Mouse (Mus musculus): ENCODE measurements around the gene Htatip2. TPM values are rescaled to one million over a fixed set of nuclear protein-coding genes. Genes with fewer than 3 reads are reported as not detected.

Gene Htatip2
- polyA plus RNA-seq, 1 experiment from 2014 or later: 33.3 TPM

GRCm38 (mm10) chr7:49786618-49787382 is 27.9 kb downstream of the Htatip2 start:
- ATAC-seq (ENCODE audit: insufficient read depth): no peak
- Histone ChIP-seq H3K4me1 (replicated peaks) (no peaks in the 10 kb centered on the region), H3K9ac (no peak overlapping the region), H3K4me3 (replicated peaks) (no peak overlapping the region), H3K4me2 (no peak overlapping the region), H3K36me3 (replicated peaks) (peaks cover 81% of the 10 kb centered on the region), H3K27me3 (no peaks in the 10 kb centered on the region), H3K27ac (replicated peaks) (no peak overlapping the region), H3K9me3 (replicated peaks) (no peaks in the 10 kb centered on the region)
- whole genome bisulfite sequencing (ENCODE audit: insufficient replicate concordance): 57% methylated on average over 12 of the region's 12 CpGs

- no peak for ATAC-seq (ENCODE audit: insufficient read depth)
- H3K4me3 ChIP-seq (replicated peaks): no peak overlapping the region
- peaks cover 79% of the 10 kb centered on the region for H3K36me3 ChIP-seq (replicated peaks)
- H3K27ac ChIP-seq (replicated peaks): no peak overlapping the region
- H3K4me1 ChIP-seq (replicated peaks): no peaks in the 10 kb centered on the region
- 92% methylated on average over 3 of the region's 3 CpGs for WGBS (ENCODE audit: insufficient replicate concordance)
- H3K9me3 ChIP-seq (replicated peaks): no peaks in the 10 kb centered on the region
- no peak overlapping the region for H3K9ac ChIP-seq
- H3K27me3 ChIP-seq: no peaks in the 10 kb centered on the region
- no peak overlapping the region for H3K4me2 ChIP-seq
Observed at GRCm38 (mm10) chr7:49787383-49787645, 28.4 kb downstream of the Htatip2 start.

DNA sequence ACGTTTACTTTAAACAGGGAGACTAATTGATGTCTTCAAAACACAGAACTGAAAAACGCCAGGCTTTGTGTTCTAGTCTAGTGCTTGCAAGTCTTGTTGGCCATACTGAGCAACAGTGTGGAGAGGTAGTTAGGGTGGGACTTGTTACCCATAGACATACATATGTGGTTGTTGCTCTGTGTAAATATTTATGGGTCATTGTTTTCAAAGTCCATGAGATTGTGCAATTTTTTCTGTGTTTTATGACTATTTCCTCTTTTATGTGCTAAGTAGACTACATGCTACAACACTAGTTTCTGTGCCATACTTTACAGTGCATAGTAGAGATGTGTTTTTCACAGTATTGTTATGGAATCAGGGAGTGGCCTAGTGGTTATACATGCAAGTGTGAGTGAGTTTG is 35.4 kb downstream of the Htatip2 start:
- H3K36me3 ChIP-seq (replicated peaks): peaks cover 72% of the 10 kb centered on the region
- no peaks in the 10 kb centered on the region for H3K9me3 ChIP-seq (replicated peaks)
- H3K4me2 ChIP-seq: no peak overlapping the region
- no peak overlapping the region for H3K4me3 ChIP-seq (replicated peaks)
- no peak for ATAC-seq (ENCODE audit: insufficient read depth)
- no peaks in the 10 kb centered on the region for H3K4me1 ChIP-seq (replicated peaks)
- no peak overlapping the region for H3K27ac ChIP-seq (replicated peaks)
- H3K27me3 ChIP-seq: no peaks in the 10 kb centered on the region
- H3K9ac ChIP-seq: no peak overlapping the region
- WGBS (ENCODE audit: insufficient replicate concordance): 69% methylated on average over 2 of the region's 2 CpGs

GRCm38 (mm10) chr7:49797171-49797570 is 38.3 kb downstream of the Htatip2 start:
- Histone ChIP-seq H3K9me3 (replicated peaks) (no peaks in the 10 kb centered on the region), H3K27me3 (no peaks in the 10 kb centered on the region), H3K4me2 (no peak overlapping the region), H3K4me3 (replicated peaks) (no peak overlapping the region), H3K9ac (no peak overlapping the region), H3K36me3 (replicated peaks) (peaks cover 63% of the 10 kb centered on the region), H3K4me1 (replicated peaks) (no peaks in the 10 kb centered on the region), H3K27ac (replicated peaks) (no peak overlapping the region)
- no peak for ATAC-seq (ENCODE audit: insufficient read depth)
- WGBS (ENCODE audit: insufficient replicate concordance): 48% methylated on average over 1 of the region's 1 CpGs

GRCm38 (mm10) chr7:49803511-49803910 is 44.6 kb downstream of the Htatip2 start:
- WGBS (ENCODE audit: insufficient replicate concordance): 76% methylated on average over 6 of the region's 6 CpGs
- Histone ChIP-seq H3K27me3 (no peaks in the 10 kb centered on the region), H3K4me1 (replicated peaks) (peaks cover 16% of the 10 kb centered on the region), H3K4me2 (no peak overlapping the region), H3K36me3 (replicated peaks) (peaks cover 43% of the 10 kb centered on the region), H3K9ac (no peak overlapping the region), H3K27ac (replicated peaks) (no peak overlapping the region), H3K9me3 (replicated peaks) (no peaks in the 10 kb centered on the region), H3K4me3 (replicated peaks) (no peak overlapping the region)
- ATAC-seq (ENCODE audit: insufficient read depth): no peak

DNA sequence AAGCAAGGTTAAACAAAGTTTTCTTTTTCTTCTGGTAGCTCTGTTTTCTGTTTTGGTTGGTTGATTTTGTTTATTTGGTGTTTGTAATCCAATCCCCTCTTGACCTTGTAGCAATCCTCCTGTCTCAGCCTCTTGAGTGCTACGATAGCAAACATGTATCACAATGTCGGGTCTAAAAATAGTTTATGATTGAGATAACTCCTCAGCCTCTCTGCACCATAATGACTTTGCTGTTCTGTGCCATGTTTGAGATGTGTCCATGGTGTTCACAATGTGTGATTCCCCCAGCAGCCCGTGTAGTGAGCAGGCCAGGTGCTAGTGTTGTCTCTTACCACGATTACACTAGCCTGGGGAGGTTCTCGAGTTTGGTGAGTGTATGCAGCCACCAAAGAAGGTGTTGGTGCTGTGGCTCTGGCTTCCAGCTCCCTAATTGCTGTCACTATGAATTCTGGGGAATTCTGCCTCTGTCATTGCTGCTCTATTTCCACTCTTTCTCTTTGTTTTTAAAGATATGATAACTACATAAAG is 45.8 kb downstream of the Htatip2 start:
- Histone ChIP-seq H3K27me3 (no peaks in the 10 kb centered on the region), H3K36me3 (replicated peaks) (peaks cover 42% of the 10 kb centered on the region), H3K4me2 (no peak overlapping the region)

DNA sequence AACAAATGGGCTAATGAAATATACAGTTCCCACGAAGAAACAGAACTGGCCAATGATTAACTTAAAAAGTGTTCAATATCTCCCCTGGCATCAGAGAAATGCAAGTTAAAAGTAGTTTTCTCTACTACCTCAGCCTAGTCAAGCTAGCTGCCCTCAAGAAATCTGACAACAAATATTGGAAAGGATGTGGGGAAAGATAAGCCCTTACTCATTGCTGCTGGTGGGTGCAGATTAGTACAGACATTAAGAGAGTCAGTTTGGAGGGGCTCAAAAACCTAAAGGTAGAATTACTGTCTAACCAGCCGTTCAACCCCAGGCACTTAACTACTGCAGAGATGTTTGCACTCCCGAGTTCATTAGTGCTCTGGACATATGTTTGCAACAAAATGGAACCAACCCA is 46.7 kb downstream of the Htatip2 start:
- ATAC-seq (ENCODE audit: insufficient read depth): peak; percentile 28; the same call in 1 of the 2 replicates
- H3K9me3 ChIP-seq (replicated peaks): no peaks in the 10 kb centered on the region
- no peak overlapping the region for H3K4me3 ChIP-seq (replicated peaks)
- H3K36me3 ChIP-seq (replicated peaks): peaks cover 38% of the 10 kb centered on the region
- H3K4me2 ChIP-seq: no peak overlapping the region
- H3K4me1 ChIP-seq (replicated peaks): peaks cover 16% of the 10 kb centered on the region
- no peak overlapping the region for H3K9ac ChIP-seq
- WGBS (ENCODE audit: insufficient replicate concordance): 17% methylated on average over 3 of the region's 3 CpGs
- no peaks in the 10 kb centered on the region for H3K27me3 ChIP-seq
- no peak overlapping the region for H3K27ac ChIP-seq (replicated peaks)

More for the DNA sequence above, 45.8 kb downstream of the Htatip2 start:
- no peak overlapping the region for H3K9ac ChIP-seq
- H3K4me3 ChIP-seq (replicated peaks): no peak overlapping the region
- no peak overlapping the region for H3K27ac ChIP-seq (replicated peaks)
- peaks cover 16% of the 10 kb centered on the region for H3K4me1 ChIP-seq (replicated peaks)
- 35% methylated on average over 5 of the region's 5 CpGs for WGBS (ENCODE audit: insufficient replicate concordance)
- no peaks in the 10 kb centered on the region for H3K9me3 ChIP-seq (replicated peaks)
- ATAC-seq (ENCODE audit: insufficient read depth): no peak

DNA sequence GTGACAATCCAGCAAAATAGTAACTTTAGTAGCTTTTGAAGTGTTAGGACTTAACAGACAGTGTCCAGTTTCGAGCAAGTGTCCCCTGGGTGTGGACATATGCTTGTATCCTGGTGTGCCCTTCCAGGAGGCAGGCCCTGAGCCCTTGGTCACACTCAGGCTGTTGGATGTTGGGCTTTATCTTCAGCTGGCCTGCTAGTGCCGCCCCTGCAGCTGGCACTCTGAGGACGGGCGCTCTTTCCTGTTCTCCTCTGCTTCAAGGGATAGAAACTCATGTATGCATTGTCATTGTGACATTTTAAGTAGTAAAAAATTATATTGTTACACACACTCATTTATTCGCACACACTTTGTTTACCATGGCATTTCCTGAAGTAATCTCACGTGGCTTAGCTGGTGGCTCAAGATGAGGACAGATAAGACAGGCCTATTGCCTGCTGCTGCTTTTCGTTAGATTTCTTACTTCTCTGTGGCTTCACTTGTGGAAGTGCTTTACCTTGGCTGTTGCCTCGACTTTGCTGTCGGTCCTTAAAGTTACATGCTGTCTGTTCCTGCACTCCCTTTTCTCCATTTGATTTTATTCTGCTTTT is 48.3 kb downstream of the Htatip2 start:
- no peak; the same call in 1 of the 2 replicates for ATAC-seq (ENCODE audit: insufficient read depth)
- 34% methylated on average over 9 of the region's 9 CpGs for WGBS (ENCODE audit: insufficient replicate concordance)
- Histone ChIP-seq H3K27me3 (no peaks in the 10 kb centered on the region), H3K4me2 (no peak overlapping the region), H3K4me3 (replicated peaks) (no peak overlapping the region), H3K36me3 (replicated peaks) (peaks cover 32% of the 10 kb centered on the region), H3K27ac (replicated peaks) (no peak overlapping the region), H3K9me3 (replicated peaks) (no peaks in the 10 kb centered on the region), H3K9ac (no peak overlapping the region), H3K4me1 (replicated peaks) (peaks cover 16% of the 10 kb centered on the region)

GRCm38 (mm10) chr7:49807846-49808622 is 49.1 kb downstream of the Htatip2 start:
- H3K9me3 ChIP-seq (replicated peaks): no peaks in the 10 kb centered on the region
- no peaks in the 10 kb centered on the region for H3K27me3 ChIP-seq
- peaks cover 26% of the 10 kb centered on the region for H3K36me3 ChIP-seq (replicated peaks)
- H3K9ac ChIP-seq: no peak overlapping the region
- no peak overlapping the region for H3K4me3 ChIP-seq (replicated peaks)
- 83% methylated on average over 17 of the region's 17 CpGs for WGBS (ENCODE audit: insufficient replicate concordance)
- H3K4me1 ChIP-seq (replicated peaks): peaks cover 16% of the 10 kb centered on the region
- no peak for ATAC-seq (ENCODE audit: insufficient read depth)
- no peak overlapping the region for H3K4me2 ChIP-seq
- no peak overlapping the region for H3K27ac ChIP-seq (replicated peaks)

GRCm38 (mm10) chr7:49809100-49809499 is 50.2 kb downstream of the Htatip2 start:
- Histone ChIP-seq H3K9ac (no peak overlapping the region), H3K9me3 (replicated peaks) (no peaks in the 10 kb centered on the region), H3K36me3 (replicated peaks) (peaks cover 21% of the 10 kb centered on the region), H3K4me1 (replicated peaks) (peaks cover 16% of the 10 kb centered on the region), H3K27me3 (no peaks in the 10 kb centered on the region), H3K4me2 (no peak overlapping the region), H3K27ac (replicated peaks) (no peak overlapping the region), H3K4me3 (replicated peaks) (no peak overlapping the region)
- WGBS (ENCODE audit: insufficient replicate concordance): 80% methylated on average over 6 of the region's 6 CpGs
- no peak for ATAC-seq (ENCODE audit: insufficient read depth)

DNA sequence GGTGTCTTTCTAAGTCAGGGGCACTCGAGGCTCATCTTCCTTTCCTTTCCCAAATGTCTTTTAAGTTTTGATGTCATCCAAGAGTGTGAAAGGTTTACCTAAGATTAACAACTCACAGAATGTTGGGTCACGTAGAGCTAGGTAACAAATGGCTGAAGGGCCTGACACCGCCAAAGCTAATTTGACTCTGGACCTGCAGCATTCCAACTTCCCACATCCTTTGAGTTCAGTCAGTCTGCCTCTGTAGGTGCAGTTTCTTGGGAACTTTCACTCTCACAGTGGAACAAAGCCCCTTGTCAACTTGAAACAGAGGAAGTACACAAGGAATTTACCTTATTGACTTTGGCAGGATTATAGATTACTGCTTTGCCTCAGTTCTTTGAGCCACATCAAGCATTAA is 50.6 kb downstream of the Htatip2 start:
- 69% methylated on average over 3 of the region's 3 CpGs for WGBS (ENCODE audit: insufficient replicate concordance)
- Histone ChIP-seq H3K27me3 (no peaks in the 10 kb centered on the region), H3K9me3 (replicated peaks) (no peaks in the 10 kb centered on the region)

More for the DNA sequence above, 50.6 kb downstream of the Htatip2 start:
- H3K27ac ChIP-seq (replicated peaks): no peak overlapping the region
- no peak overlapping the region for H3K4me3 ChIP-seq (replicated peaks)
- H3K9ac ChIP-seq: no peak overlapping the region
- H3K4me1 ChIP-seq (replicated peaks): peaks cover 16% of the 10 kb centered on the region
- no peak overlapping the region for H3K4me2 ChIP-seq
- no peak for ATAC-seq (ENCODE audit: insufficient read depth)
- H3K36me3 ChIP-seq (replicated peaks): peaks cover 21% of the 10 kb centered on the region

All from liver, embryonic 15.5 days (tissue).